Mouse (Mus musculus) adrenal gland, postnatal 14 days (tissue): Measurements from ENCODE around the gene 1500011B03Rik. TPM values are rescaled to one million over a fixed set of nuclear protein-coding genes. Genes with fewer than 3 reads are reported as not detected.

ENCODE experiments used
- DNase-seq: peaks from one replicate; pipeline ENCODE4 v3.0.0; 2021; ENCODE audit warnings: mixed read lengths
- total RNA-seq: library from RNA; stranded (reverse); gene quantifications from 2 replicates; pipeline ENCODE4 v1.2.3, GENCODE M21; 2021

Gene 1500011B03Rik
- total RNA-seq, 1 experiment from 2014 or later: 36.8 TPM

DNA sequence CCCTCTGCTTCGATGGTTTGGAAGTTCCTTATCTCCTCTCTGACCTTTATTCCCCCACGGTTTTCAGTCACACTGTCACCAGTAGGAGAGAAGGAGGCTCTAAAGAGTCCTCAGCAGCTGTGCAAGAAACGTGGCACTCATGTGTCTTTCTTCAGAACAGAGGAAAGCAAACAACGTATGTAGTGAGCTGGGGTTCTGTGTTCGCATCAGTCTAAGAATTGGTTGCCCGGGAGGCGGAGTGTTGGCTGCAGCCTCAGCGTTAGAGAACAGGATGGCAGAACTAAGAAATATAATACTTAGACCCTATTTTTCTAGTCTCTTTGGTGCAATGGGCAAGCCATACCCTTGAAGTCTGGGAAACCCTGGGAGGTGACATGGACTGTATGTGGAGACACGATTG, 40.3 kb downstream of the 1500011B03Rik start:
- DNase-seq: no peak

DNA sequence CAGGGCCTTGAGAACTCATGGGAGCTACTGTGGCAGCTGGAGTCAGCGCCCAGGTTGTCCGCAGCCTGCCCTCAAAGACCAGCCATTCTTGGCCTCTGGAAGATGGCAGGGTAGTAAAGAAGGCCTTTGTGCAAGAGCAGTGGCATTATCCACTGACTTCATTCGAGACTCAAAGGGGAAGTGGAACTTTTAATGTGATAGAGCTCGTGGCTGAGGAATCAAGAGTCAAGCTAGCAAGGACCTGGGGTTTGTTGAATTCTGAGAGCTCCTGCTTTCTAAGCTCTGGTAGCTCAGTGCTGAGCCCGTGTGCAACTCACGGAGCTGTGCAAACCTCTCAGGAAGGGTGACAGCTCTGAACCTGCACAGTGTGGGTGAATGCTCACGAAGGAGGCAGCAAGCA, 42.4 kb downstream of the 1500011B03Rik start:
- DNase-seq: no peak

DNA sequence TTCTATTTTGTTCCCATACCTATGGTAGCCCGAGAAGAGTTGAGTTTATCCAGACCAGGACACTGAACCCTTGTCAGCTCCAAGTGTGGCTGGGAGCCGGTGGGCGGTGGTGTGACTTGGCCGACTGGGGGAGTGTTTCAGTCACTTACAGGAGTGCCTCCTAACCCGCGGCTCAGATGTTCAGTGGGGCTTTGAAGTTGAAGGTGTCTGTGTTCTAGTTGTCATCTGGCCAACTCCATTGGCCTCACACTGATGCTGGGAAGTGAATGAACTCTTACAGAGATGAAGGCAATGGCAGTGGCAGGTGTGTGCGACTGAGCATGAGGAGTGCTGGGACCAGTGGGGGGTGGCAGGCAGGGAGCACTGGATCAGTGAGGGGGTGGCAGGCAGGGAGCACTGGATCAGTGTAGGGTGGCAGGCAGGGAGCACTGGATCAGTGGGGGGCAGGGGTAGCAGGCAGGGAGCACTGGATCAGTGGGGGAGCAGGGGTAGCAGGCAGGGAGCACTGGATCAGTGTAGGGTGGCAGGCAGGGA, 43.2 kb downstream of the 1500011B03Rik start:
- DNase-seq: no peak

- no peak for DNase-seq
Observed at GRCm38 (mm10) chr5:114776174-114776573, 47.1 kb downstream of the 1500011B03Rik start.

DNA sequence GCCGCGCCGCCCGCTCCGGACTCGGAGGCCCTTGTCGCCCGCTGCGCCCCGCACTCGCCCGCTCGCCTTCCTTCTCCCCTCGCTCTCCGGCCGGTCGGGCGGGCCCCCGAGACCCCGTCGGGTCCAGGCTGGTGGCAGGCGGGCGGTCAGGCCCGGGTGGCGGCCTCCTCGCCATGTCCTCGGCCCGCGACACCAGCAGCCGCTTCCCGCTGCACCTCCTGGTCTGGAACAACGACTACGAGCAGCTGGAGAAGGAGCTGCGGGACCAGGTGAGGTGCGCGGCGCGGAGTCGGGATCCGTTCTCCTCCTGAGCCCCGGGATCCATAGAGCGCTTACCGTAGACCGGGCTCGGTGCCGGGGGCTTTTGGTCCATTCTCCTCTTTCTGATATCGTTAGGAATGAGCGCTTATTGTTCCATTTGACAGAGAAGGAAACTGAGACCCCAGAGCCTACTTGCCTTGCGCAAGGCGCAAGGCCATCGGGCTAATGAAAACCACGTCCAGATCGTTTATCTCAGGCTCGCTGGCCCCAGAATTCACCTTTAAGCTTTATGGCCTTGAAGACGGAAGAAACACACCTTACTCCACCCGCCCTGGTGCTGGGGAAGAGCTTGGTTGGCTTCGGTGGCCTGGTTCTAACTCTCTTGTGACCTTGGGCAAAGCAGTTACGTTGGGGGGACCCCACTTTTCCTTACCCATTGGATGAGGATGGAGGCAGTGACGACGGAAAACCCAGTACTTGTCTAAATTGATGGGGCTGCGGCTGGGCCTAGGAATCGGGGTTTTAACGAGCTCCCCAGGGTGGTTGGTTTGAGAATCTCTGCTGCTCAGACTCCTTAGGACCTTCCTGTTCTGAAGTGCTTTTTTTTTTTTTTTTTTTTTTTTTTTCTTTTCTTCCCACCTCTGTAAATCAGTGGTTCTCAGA, 48.0 kb downstream of the 1500011B03Rik start, which contains the start of gene Git2:
Gene Git2 (minus strand): TSS at position 462 of the 924 bp plus-strand sequence.
- no peak for DNase-seq

DNA sequence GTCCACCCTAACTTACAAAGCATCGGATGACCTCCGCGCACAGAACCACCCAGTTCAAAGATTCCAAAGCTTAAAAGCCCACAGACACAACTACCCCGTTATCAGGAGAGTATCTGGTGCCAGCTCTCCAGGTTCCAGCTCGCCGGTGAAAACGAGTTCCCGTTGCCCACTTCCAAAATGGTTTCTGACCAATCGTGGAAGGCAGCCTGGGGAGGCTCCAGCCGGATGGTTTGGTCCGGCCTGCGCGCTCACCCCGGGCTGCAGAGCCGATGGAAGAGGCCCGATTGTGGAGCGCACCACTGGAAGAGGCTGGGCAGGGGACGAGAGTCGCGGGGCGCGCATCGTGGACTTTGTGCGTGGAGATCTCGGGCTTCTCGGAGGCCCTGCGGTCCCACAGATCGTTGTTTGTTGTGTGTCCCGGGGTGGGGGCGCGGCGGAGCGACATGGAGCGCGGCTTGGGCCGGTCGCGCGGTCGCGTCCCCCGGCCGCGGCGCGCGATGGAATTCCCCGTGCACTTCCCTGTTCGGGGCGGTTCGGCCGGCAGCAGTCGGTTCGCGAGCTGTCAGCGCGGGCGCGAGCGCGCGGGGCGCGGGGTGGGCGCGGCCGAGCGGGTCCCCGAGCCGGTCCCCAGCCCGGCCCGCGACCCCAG, 48.7 kb downstream of the 1500011B03Rik start, which contains the start of gene Ankrd13a:
Gene Ankrd13a (plus strand): TSS at position 275 of the 649 bp plus-strand sequence.
- peak; percentile 95 for DNase-seq

- no peak for DNase-seq
Observed at GRCm38 (mm10) chr5:114773780-114774179, 49.5 kb downstream of the 1500011B03Rik start.

GRCm38 (mm10) chr5:114773211-114773710, 50.0 kb downstream of the 1500011B03Rik start:
- peak; percentile 99 for DNase-seq

- peak; percentile 83 for DNase-seq
Observed at GRCm38 (mm10) chr5:114772456-114773203, 50.6 kb downstream of the 1500011B03Rik start.

GRCm38 (mm10) chr5:114771796-114772195, 51.5 kb downstream of the 1500011B03Rik start:
- DNase-seq: no peak

DNA sequence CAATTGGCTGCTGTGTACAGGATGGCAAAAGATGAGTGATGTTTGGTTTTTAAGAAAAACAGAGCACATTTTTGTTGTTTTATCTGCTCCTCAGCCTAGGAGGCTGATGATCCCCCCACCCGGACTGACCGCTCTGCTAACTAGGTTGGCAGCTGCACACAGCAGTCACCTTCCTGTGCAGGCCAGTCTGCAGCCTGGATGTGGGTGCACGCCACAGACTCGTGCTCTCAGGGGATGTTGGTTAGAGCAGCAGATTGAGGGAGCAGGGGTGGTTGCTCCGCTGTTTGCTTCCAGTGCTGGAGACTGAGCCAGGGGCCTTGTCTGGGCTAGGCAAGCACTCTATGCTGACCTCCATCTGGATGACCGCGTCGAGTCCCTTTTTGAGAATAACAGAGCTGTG, 53.5 kb downstream of the 1500011B03Rik start:
- no peak for DNase-seq

DNA sequence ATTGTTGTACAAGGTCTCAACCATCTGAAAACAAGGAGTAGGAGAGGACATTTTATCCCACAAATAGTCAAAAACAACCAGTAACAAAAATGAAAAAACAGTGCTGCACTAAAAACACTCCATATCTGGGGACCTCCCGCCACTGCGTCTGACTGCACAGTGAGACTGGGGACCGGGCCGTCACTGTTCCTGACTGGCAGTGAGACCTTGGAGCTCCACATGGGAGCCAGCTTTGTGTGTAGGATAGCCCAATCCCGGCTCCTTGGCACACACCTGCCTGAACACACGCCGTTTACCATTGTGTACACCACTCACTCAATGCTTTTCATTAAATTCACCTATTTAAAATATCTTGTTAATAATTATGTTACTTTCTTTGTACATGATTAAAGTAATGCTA, 56.1 kb downstream of the 1500011B03Rik start:
- no peak for DNase-seq

DNA sequence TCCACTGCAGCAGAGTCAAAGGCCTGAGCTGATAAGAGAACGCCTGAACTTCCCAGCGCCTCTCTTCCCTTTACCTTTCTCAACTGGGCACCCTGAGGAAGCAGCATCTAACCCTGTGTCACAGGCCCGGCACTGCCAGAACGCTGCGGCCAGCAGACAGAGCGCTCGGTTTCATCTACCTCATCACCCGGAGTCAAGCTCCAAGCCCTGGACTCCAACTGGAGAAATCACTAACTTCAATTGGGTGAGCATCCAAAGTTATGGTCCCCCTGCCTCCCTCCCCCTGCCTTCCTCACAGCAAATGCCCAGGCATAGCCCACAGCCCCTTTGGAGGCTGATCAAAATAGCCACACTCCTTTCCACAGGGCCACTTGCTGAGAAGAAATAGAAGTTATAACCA, 56.6 kb downstream of the 1500011B03Rik start:
- DNase-seq: no peak

GRCm38 (mm10) chr5:114764812-114765735, 58.2 kb downstream of the 1500011B03Rik start:
- peak; percentile 67 for DNase-seq

DNA sequence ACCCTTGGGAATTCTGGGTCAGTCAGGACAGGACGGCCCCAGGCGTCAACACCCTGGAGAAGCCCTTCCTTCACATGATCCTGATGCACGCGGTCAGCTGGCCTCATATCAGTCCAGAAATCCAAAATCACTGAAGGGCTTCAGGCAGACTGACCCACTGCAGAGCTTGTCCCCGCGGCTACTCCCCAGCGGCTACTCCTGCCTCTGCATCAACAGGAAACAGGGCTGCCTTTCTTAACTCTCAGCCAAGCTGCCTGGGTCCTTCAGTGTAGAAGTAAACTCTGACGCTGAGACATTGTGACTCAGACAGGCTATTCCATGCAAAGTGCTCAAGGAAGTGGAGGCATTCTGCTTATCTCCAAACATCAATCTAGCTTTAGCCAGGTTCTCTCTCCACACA, 61.3 kb downstream of the 1500011B03Rik start:
- DNase-seq: no peak

DNA sequence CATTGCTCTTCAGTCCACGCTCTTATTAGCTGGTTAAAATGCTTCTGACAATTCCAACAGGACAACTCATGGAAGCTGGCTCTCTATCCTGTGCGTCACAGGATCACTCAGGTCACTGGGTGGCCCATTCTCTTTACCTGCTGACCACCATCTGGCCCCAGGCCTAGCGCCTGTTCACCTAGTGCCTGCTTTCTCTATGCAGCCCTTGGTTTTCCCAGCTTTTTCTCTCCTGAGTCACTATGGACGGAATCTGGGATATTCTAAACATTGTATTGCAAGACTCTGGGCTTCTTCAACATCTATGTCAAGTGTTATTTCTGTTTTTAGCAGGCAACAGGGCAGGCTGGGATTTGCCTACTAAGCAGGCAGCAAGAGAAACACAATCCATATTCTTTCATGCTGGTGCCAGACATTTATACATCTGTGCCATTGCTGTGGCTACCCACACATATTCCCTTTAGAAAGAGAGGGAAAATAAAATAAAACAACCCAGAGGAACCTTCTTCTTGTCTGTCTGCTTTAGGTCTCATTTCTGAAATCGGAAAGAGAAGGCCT, 63.7 kb downstream of the 1500011B03Rik start:
- DNase-seq: no peak
